Mouse (Mus musculus) embryonic facial prominence, embryonic 10.5 days (tissue): Measurements from ENCODE around the gene Blm. TPM values are rescaled to one million over a fixed set of nuclear protein-coding genes. Genes with fewer than 3 reads are reported as not detected.
A peak's percentile ranks its signal among the peaks of the same experiment; 100 is the strongest.

Experiments
- DNase-seq: peaks from one replicate; pipeline ENCODE4 v3.0.0-alpha.2; 2017; ENCODE audit warnings: low spot score
- H3K27ac ChIP-seq: fragments of 300-500 bp; sonication (generic); replicated peaks from 2 replicates; pipeline ENCODE4 v1.5.1; 2016; ENCODE audit warnings: mild to moderate bottlenecking
- H3K27me3 ChIP-seq: fragments of 300-500 bp; sonication (generic); replicated peaks from 2 replicates; pipeline ENCODE4 v1.6.1; 2016; ENCODE audit warnings: low read depth, mild to moderate bottlenecking; ENCODE audit not compliant: poor library complexity, severe bottlenecking
- H3K36me3 ChIP-seq: fragments of 300-500 bp; sonication (generic); replicated peaks from 2 replicates; pipeline ENCODE4 v1.6.1; 2016; ENCODE audit warnings: mild to moderate bottlenecking, moderate library complexity
- H3K4me1 ChIP-seq: fragments of 300-500 bp; sonication (generic); 2 replicates; pipeline ENCODE4 v1.6.1; 2016
- H3K4me3 ChIP-seq: fragments of 300-500 bp; sonication (generic); 2 replicates; pipeline ENCODE4 v1.5.1; 2016; ENCODE audit warnings: mild to moderate bottlenecking, moderate library complexity
- H3K9me3 ChIP-seq: fragments of 300-500 bp; sonication (generic); 2 replicates; pipeline ENCODE4 v1.6.1; 2016; ENCODE audit warnings: mild to moderate bottlenecking
- WGBS: fragments of 180-500 bp; shearing (Covaris S2); methylation state at CpG from one replicate; pipeline ENCODE4 v1.1.7; 2016; 5-methylcytosine and 5-hydroxymethylcytosine counted together
- polyA plus RNA-seq: library from polyadenylated mRNA; unstranded; fragments of >200 nt; fragmentation: Nextera tagmentation; extraction: Ambion mirVana; gene quantifications from 2 replicates; pipeline ENCODE4 v1.2.1, GENCODE M21; 2016

Gene Blm
- polyA plus RNA-seq = 49.6 and 54.6 TPM in 2 replicates

DNA sequence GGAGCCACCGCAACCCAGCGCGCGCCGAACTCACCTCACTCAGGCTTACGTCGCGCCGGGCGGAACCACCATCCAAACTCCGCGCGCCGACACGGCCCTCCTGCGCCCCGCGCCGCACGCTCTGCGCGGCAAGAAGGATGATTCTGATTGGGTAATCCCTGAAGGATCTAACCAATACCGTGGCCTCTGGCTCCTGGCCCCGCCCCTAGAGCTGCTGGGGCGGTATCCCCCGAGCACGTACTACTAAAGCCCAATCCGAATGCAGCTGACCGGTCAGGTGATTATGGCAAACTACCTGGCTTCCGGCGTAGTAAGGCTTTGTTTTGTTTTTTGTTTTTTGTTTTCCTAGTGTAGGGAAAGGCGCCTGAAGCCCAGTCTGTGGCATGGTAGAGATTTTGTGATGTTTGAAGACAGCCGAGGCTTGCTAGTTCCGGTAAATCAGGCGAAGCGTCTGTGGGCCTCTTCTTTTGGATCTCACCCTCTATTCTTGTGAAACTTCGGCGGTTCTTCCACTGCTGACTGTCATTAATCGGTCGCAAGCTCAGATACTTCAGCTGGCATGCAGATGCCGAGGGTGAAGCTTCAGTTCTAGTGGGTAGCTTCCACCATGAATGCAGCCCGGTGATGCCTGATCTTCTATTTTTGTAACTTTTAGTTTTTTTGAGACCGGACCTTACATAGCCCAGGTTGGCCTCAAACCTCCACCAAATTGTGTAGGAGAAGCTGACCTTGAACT lies at the start of gene Blm:
Blm (minus strand) TSS at position 111 of the 736 bp plus-strand sequence.
- H3K27me3 ChIP-seq = no peaks in the 10 kb centered on the region
- no peaks in the 10 kb centered on the region for H3K36me3 ChIP-seq
- under 1% methylated on average over 43 of the region's 43 CpGs for WGBS
- H3K4me1 ChIP-seq = peaks cover 13% of the 10 kb centered on the region
- H3K27ac ChIP-seq = peak within 1 kb of the TSS; percentile 93
- DNase-seq = peak; percentile 97
- peak within 1 kb of the TSS; percentile 85 for H3K4me3 ChIP-seq
- H3K9me3 ChIP-seq = no peaks in the 10 kb centered on the region

DNA sequence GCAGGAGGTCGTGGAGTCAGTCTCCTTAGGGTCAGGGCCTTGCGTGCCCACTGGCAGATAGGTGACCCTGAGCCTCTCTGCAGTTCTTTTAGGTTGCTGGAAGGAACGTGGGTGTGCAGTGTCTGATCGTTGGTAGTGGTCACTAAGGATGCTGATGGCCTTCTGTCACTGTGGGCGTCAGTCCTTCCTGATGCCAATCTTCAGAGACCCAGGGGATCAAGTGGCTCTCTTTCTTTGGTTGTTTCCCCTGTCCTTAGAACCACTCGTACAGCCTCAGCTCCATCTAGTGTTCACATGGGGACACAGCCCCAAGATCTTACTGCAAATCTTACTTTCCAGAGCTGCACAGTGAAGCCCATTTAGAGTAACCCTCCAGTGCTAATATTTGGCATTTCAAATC lies 49.1 kb upstream of the Blm start:
- 37% methylated on average over 6 of the region's 6 CpGs for WGBS
- no peak overlapping the region for H3K4me3 ChIP-seq
- peak; percentile 33 for DNase-seq
- no peak overlapping the region for H3K27ac ChIP-seq
- peaks cover 17% of the 10 kb centered on the region for H3K27me3 ChIP-seq
- no peaks in the 10 kb centered on the region for H3K9me3 ChIP-seq
- peaks cover 31% of the 10 kb centered on the region for H3K4me1 ChIP-seq
- peaks cover 7% of the 10 kb centered on the region for H3K36me3 ChIP-seq

DNA sequence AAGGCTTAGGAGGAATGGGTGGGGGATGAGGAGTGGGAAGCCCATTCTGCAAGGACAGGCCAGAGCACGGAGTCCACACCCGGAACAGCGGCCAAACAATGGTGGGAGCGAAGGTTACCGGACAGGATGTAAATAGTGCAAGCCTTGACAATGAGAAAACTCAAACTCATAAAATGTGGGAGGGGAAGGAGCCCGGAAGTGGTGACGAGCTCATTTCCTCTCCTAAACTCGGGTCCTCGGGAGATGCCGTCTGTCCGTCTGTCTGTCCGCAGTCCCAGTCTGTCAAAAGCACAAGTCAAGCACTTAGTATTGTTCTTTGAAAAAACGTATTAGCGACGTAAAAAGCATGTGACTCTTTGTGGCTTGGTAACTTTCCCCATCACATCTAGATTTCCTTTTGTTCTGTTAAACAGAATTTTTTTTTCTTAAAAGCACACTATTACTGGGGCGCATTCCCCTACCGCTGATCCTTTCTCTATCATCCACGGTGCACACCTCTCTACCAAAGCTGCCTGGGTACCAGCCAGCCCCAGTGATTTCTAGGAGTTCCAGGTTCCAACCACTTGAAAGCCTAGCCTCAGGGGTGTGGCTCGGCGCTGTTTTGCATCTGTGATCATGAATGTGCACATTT lies 48.0 kb upstream of the Blm start:
- DNase-seq = peak; percentile 20
- Histone ChIP-seq H3K36me3 (no peaks in the 10 kb centered on the region), H3K27ac (no peak overlapping the region), H3K4me1 (peaks cover 30% of the 10 kb centered on the region), H3K4me3 (no peak overlapping the region), H3K27me3 (peaks cover 17% of the 10 kb centered on the region; the same call in 1 of the 2 replicates), H3K9me3 (no peaks in the 10 kb centered on the region)
- 76% methylated on average over 20 of the region's 20 CpGs for whole genome bisulfite sequencing

DNA sequence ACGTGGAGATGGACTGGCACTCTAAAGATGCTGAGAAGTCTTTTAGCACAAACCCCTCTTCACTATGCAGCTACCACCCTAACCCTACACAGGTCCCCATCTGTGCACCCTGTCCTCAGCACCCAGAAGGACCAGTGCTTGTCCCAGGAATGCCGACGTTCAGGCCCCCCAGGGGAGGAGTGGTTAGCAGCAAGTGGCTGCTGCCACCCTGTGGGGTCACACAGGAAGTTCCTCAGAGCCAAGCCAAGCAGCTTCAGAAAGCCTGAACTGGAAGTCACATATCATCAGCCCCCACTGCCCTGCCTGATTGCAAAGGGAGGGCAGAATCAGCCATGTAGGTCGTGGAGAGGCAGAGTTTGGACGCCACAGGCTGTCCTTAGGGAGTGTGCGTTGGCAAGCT lies 45.4 kb upstream of the Blm start:
- no peak for DNase-seq
- no peak overlapping the region for H3K27ac ChIP-seq
- no peaks in the 10 kb centered on the region for H3K36me3 ChIP-seq
- H3K4me1 ChIP-seq = peaks cover 20% of the 10 kb centered on the region
- no peak overlapping the region for H3K4me3 ChIP-seq
- H3K9me3 ChIP-seq = no peaks in the 10 kb centered on the region
- peaks cover 6% of the 10 kb centered on the region; the same call in 1 of the 2 replicates for H3K27me3 ChIP-seq
- 34% methylated on average over 6 of the region's 6 CpGs for WGBS

DNA sequence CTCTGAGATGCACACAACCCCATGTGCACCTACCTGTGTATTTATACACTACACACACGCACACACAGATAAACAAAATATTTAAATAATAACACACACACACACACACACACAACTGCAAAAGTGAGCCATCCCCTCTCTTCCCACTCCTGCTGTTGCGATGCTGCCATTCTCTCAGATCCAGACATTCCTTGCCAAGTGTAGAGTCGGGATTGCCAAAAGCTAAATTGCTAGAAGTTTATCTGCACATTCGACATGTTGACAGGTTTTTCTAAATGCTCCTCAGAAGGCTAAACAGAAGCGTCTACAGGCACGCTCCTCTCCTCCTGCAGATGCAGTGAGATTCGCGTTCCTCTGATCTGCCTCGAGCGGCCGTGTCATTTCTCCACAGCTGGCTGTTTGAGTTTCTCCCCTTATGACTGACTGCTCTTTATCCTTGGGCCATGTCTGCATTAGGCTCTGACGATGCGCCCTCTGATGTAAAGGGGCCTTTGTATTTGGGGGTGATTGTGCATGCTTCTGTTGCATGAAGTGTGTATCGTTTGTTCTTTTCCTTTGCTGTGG lies 42.6 kb upstream of the Blm start:
- Histone ChIP-seq H3K9me3 (no peaks in the 10 kb centered on the region), H3K27ac (no peak overlapping the region), H3K4me3 (no peak overlapping the region), H3K27me3 (peaks cover 4% of the 10 kb centered on the region), H3K4me1 (peaks cover 15% of the 10 kb centered on the region), H3K36me3 (no peaks in the 10 kb centered on the region)
- DNase-seq = no peak
- whole genome bisulfite sequencing = 66% methylated on average over 14 of the region's 14 CpGs

DNA sequence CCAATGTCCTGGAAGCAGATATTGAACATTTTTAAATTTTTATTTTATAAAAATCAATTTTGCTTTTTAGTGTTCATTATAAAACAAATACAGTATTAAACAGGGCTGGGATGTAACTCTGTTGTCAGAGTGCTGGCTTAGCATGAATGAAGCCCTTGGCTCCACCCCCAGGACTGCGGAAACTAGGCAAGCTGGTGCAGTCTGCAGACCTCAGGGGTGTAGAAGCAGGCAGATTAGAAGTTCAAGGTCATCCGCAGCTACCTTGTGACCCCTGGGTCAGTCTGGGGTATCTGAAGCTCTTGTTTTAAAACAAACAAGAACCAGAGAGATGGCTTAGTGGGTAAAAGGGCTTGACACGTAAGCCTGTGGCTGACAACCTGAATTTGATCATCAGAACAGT lies 41.7 kb upstream of the Blm start:
- 56% methylated on average over 3 of the region's 3 CpGs for WGBS

DNA sequence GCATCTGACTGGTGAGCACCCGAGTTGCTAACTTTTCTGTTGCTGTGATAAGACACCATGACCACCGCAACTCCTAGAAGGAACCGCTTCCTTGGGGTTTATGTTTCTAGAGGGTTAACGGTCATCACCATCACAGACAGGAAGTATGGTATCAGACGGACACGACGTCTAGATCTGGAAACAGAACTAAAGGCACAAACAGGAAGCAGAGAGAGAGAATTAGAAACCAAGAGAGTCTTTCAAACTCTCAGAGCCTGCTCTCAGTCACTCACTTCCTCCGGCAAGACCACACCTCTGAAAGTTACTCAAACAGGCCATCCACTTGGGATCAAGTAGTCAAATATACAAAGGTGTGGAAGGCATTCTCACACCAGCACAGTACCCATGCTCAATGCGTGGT lies 40.8 kb upstream of the Blm start:
- H3K36me3 ChIP-seq = no peaks in the 10 kb centered on the region
- DNase-seq = no peak
- 79% methylated on average over 9 of the region's 9 CpGs for WGBS
- H3K4me3 ChIP-seq = no peak overlapping the region
- H3K27me3 ChIP-seq = peaks cover 4% of the 10 kb centered on the region
- no peak overlapping the region for H3K27ac ChIP-seq
- H3K9me3 ChIP-seq = no peaks in the 10 kb centered on the region
- H3K4me1 ChIP-seq = peaks cover 17% of the 10 kb centered on the region

More for the DNA sequence above, 41.7 kb upstream of the Blm start:
- H3K27ac ChIP-seq = no peak overlapping the region
- DNase-seq = no peak
- no peaks in the 10 kb centered on the region for H3K9me3 ChIP-seq
- H3K36me3 ChIP-seq = no peaks in the 10 kb centered on the region
- peaks cover 15% of the 10 kb centered on the region for H3K4me1 ChIP-seq
- H3K4me3 ChIP-seq = no peak overlapping the region
- peaks cover 4% of the 10 kb centered on the region for H3K27me3 ChIP-seq

DNA sequence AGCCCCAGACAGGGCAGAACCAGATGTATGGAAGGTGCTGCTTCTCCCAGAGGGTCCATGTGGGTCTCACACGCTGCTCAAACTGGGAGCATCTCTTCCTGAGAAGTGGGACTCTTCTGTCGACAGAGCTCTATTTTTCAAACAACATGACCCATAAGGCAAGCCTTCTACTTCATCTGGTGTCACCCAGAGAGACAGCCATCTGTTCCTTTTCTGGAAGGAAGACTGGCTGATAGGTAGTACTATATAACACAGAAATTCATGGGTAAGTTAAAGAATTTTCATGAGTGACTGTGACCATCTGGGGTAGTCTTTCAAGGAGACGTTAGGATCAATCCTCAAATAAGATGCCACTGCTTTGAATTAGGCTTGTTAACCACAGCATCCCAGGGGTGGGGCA lies 38.2 kb upstream of the Blm start:
- Histone ChIP-seq H3K27me3 (peaks cover 4% of the 10 kb centered on the region), H3K9me3 (no peaks in the 10 kb centered on the region), H3K4me3 (no peak overlapping the region), H3K4me1 (peaks cover 14% of the 10 kb centered on the region), H3K36me3 (no peaks in the 10 kb centered on the region), H3K27ac (no peak overlapping the region)
- DNase-seq = no peak
- 66% methylated on average over 3 of the region's 3 CpGs for WGBS

DNA sequence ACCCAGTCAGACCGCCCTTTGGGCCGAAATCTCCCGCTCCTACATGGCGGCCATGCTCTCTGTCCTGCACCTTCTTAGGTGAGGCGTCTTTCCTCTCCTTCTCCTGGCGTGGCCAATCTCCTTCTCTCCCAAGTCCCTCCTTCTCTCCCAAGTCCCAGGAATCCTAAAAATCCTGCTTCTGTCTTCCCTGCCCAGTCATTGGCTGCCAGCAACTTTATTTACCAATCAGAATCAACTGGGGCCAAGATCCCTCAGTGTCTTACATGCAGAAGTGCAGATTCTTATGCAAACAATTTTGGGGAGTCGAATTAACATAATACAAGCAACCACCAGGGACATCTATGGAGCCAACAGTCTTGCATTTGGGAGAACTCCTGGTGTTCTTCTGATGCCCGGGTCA lies 33.1 kb upstream of the Blm start:
- 80% methylated on average over 8 of the region's 8 CpGs for WGBS
- no peak overlapping the region for H3K4me3 ChIP-seq
- H3K27me3 ChIP-seq = peaks cover 4% of the 10 kb centered on the region
- peaks cover 4% of the 10 kb centered on the region; the same call in 1 of the 2 replicates for H3K4me1 ChIP-seq
- no peak overlapping the region for H3K27ac ChIP-seq
- DNase-seq = no peak
- no peaks in the 10 kb centered on the region for H3K36me3 ChIP-seq
- no peaks in the 10 kb centered on the region for H3K9me3 ChIP-seq

DNA sequence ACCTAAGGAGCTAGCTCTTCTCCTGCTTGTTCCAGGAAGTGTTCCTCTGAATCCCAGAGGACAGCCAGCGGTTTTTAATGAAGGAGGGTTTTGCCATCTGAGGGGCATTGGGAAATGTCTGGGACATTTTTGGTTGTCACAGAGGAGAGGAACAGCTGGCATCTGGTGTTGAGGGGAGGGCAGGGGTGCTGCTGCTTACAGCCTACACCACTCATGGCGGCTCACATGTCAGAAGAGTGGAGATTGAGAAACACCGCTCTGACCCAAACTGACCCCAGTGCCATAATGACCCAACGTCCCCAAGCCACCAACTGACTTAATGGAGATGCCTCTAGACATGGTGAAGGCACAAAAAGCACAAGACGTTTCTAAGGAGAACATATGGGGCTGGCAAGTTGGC lies 27.0 kb upstream of the Blm start:
- Histone ChIP-seq H3K9me3 (no peaks in the 10 kb centered on the region), H3K27me3 (no peaks in the 10 kb centered on the region), H3K4me1 (peaks cover 12% of the 10 kb centered on the region), H3K36me3 (no peaks in the 10 kb centered on the region), H3K27ac (no peak overlapping the region), H3K4me3 (no peak overlapping the region)
- WGBS = 73% methylated on average over 5 of the region's 5 CpGs
- DNase-seq = no peak

DNA sequence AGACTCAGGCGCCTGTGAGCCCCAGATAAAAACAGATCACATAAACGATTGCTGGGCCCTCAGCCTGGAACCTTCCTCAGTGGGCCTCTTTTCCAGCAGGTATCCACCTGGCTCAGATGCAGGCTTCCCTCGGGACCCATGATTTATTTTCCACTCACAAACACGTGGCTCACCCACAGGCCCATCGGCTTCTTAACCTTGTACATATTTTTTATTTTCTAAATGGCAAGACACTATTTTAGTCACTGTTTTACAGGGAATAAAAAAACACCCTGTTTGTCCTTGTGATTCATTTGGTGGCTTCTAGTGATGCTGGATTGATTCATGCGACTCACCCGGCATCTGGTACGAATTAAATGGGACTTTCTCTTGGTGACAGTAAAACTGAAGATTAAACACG lies 26.4 kb upstream of the Blm start:
- Histone ChIP-seq H3K9me3 (no peaks in the 10 kb centered on the region), H3K4me1 (peaks cover 12% of the 10 kb centered on the region), H3K27me3 (no peaks in the 10 kb centered on the region), H3K4me3 (no peak overlapping the region), H3K27ac (no peak overlapping the region), H3K36me3 (no peaks in the 10 kb centered on the region)
- no peak for DNase-seq
- WGBS = 76% methylated on average over 9 of the region's 9 CpGs

DNA sequence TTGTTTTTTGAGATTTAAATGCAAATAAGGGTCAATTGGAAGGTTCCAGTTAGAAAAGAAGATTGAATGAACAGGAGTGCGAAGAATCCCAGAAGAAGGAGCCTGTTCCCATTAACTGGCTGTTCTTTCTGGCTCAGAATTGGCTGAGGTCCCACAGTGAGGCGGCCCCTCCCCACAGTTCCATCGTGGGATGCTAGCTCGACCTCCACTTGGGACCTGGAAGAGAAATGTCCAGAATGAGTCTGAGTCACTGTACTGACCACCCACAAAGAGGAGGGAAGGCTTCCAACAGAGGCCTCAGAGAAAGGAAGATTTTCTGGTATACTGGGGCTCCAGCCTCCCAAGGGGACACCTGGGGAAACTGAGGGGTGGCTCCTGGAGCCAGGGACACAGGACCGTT lies 23.7 kb upstream of the Blm start:
- Histone ChIP-seq H3K36me3 (no peaks in the 10 kb centered on the region), H3K4me3 (no peak overlapping the region), H3K4me1 (peaks cover 21% of the 10 kb centered on the region), H3K27ac (no peak overlapping the region), H3K9me3 (no peaks in the 10 kb centered on the region), H3K27me3 (no peaks in the 10 kb centered on the region)
- WGBS = 77% methylated on average over 5 of the region's 5 CpGs
- no peak for DNase-seq

DNA sequence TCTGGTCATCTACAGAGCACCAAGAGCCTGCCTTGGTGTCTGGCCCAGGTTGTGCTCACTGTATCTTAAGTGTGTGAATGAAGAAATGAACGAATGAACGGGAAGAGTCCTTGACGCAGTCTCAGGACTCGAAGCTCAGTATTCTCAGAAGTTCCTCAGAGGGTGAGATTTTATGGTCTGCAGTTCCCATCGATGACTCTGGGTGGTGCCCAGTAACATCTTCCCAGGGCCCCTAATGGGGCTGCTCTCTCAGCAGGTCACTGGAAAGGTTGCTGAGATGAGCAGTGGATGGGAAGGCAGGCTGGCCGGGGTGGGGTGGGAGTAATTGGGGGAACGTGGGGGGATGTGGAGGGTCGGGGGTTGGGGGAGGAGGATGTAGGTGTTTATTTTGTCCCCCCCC lies 23.2 kb upstream of the Blm start:
- WGBS = 67% methylated on average over 8 of the region's 8 CpGs
- Histone ChIP-seq H3K4me3 (no peak overlapping the region), H3K9me3 (no peaks in the 10 kb centered on the region), H3K36me3 (no peaks in the 10 kb centered on the region), H3K4me1 (peaks cover 21% of the 10 kb centered on the region), H3K27me3 (no peaks in the 10 kb centered on the region), H3K27ac (no peak overlapping the region)
- no peak for DNase-seq
